Mouse (Mus musculus): ENCODE measurements around the gene Ppp1r37.

The Ppp1r37 gene

GRCm38 (mm10) chr7:19569647-19570046, 6.8 kb upstream of the Ppp1r37 start:
- no peak for DNase-seq (ENCODE audit: low spot score)

GRCm38 (mm10) chr7:19567426-19567825, 4.5 kb upstream of the Ppp1r37 start:
- no peak for DNase-seq (ENCODE audit: low spot score)

GRCm38 (mm10) chr7:19565803-19566202, 2.9 kb upstream of the Ppp1r37 start:
- DNase-seq (ENCODE audit: low spot score), result no peak

GRCm38 (mm10) chr7:19564455-19564854, 1.6 kb upstream of the Ppp1r37 start:
- no peak for DNase-seq (ENCODE audit: low spot score)

- no peak for DNase-seq (ENCODE audit: low spot score)
Observed at GRCm38 (mm10) chr7:19563884-19564283, 1.0 kb upstream of the Ppp1r37 start.

GRCm38 (mm10) chr7:19561765-19562642, 872 bp downstream of the Ppp1r37 start:
- DNase-seq (ENCODE audit: low spot score), result peak; percentile 96

GRCm38 (mm10) chr7:19561431-19561764, 1.5 kb downstream of the Ppp1r37 start:
- DNase-seq (ENCODE audit: low spot score), result no peak

- peak; percentile 38 for DNase-seq (ENCODE audit: low spot score)
Observed at GRCm38 (mm10) chr7:19560491-19561260, 2.2 kb downstream of the Ppp1r37 start.

GRCm38 (mm10) chr7:19558965-19559364, 3.9 kb downstream of the Ppp1r37 start:
- peak; percentile 47 for DNase-seq (ENCODE audit: low spot score)

GRCm38 (mm10) chr7:19557982-19558900, 4.6 kb downstream of the Ppp1r37 start:
- DNase-seq (ENCODE audit: low spot score), result no peak

GRCm38 (mm10) chr7:19557086-19557485, 5.8 kb downstream of the Ppp1r37 start:
- DNase-seq (ENCODE audit: low spot score), result no peak

GRCm38 (mm10) chr7:19554168-19554567, 8.7 kb downstream of the Ppp1r37 start:
- no peak for DNase-seq (ENCODE audit: low spot score)

- DNase-seq (ENCODE audit: low spot score), result no peak
Observed at GRCm38 (mm10) chr7:19552443-19552842, 10.4 kb downstream of the Ppp1r37 start.

GRCm38 (mm10) chr7:19551634-19552033, 11.2 kb downstream of the Ppp1r37 start:
- no peak for DNase-seq (ENCODE audit: low spot score)

GRCm38 (mm10) chr7:19549394-19549793, 13.5 kb downstream of the Ppp1r37 start:
- no peak for DNase-seq (ENCODE audit: low spot score)

GRCm38 (mm10) chr7:19547344-19547969, 15.4 kb downstream of the Ppp1r37 start:
- no peak for DNase-seq (ENCODE audit: low spot score)

GRCm38 (mm10) chr7:19546007-19546406, 16.9 kb downstream of the Ppp1r37 start:
- no peak for DNase-seq (ENCODE audit: low spot score)

- no peak for DNase-seq (ENCODE audit: low spot score)
Observed at GRCm38 (mm10) chr7:19543584-19543983, 19.3 kb downstream of the Ppp1r37 start.

- DNase-seq (ENCODE audit: low spot score), result no peak
Observed at GRCm38 (mm10) chr7:19542155-19542691, 20.7 kb downstream of the Ppp1r37 start.

- no peak for DNase-seq (ENCODE audit: low spot score)
Observed at GRCm38 (mm10) chr7:19541681-19542154, 21.2 kb downstream of the Ppp1r37 start.

Measured in embryo, embryonic 10 days (tissue).